Mouse (Mus musculus) ZHBTc4 (cell line): ENCODE measurements at regions not wholly inside any gene's neighbourhood (a gene's known extent, or its start where the extent isn't known, plus 50 kb on each side); places are given as distances from the start of the nearest gene placed in this dataset.

Experiments used
- DNase-seq: peaks from one replicate; pipeline ENCODE4 v3.0.0-alpha.2; 2011; ENCODE audit warnings: low read depth, low spot score

GRCm38 (mm10) chr2:40149186-40149585 is 922.9 kb upstream of the Ppp6c start:
- no peak for DNase-seq

DNA sequence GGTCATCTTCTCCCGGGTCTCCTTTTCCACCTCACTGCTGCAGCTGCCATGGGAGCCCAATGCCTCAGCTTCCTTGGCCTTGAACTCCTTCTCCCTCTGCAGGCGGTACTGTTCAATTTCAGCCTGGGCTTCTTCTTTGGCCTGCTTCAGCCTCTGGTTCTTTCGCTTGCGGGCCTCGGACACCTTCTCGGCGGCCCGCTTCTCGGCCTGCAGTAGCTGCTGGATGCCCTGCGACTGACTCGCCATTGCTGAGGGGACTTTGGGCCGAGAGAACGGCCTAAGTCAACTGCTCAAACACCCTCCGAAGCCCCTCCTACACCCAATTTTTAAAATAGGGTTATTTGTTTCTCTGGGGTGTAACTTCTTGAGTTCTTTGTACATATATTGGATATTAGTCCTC is 901.4 kb upstream of the Ppp6c start:
- DNase-seq: peak; percentile 18

DNA sequence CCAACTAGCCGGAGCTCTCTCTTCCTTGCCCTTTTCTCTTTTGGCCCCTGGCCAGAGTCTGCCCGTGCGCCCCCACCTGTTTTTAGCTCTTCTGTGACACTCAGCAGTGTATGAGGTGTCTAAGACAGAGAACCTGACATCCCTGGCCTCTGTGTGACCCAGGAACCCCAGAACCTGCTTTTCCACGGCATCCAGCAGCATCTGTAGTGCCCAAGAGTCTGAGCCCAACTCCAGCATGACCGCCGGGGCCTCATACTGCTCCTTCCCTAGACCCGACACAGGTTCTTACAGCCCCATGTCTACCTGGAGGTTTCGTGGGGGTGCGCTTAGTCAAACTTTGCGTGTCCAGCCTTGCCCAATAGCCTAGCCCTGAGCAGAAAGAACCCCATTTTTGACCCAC is 892.9 kb upstream of the Ppp6c start:
- DNase-seq: no peak

GRCm38 (mm10) chr2:40114435-40114834 is 888.2 kb upstream of the Ppp6c start:
- no peak for DNase-seq
